Mouse (Mus musculus): ENCODE results near the gene Atxn7l3b. TPM values are rescaled to one million over a fixed set of nuclear protein-coding genes. Genes with fewer than 3 reads are reported as not detected.

Gene Atxn7l3b
- total RNA-seq, 2 experiments from 2014 or later: 28.6 to 32.7 TPM

- DNase-seq (ENCODE audit: low spot score): no peak
- intact Hi-C loops (cut with DNase I): no loop called here
Observed at GRCm38 (mm10) chr10:112882149-112882548, 46.7 kb downstream of the Atxn7l3b start.

- intact Hi-C loops (cut with DNase I): no loop called here
- DNase-seq (ENCODE audit: low spot score): no peak
Observed at GRCm38 (mm10) chr10:112876655-112877393, 52.0 kb downstream of the Atxn7l3b start.
